Mouse (Mus musculus) embryonic facial prominence, embryonic 11.5 days (tissue): ENCODE measurements around the gene Drc1. TPM values are rescaled to one million over a fixed set of nuclear protein-coding genes. Genes with fewer than 3 reads are reported as not detected.

Source experiments
- ATAC-seq: fragments of 200-750 bp; cut with Nextera tagmentation; replicated peaks from 2 replicates; pipeline ENCODE4 v1.8.0; 2017; ENCODE audit warnings: low read depth; ENCODE audit not compliant: insufficient number of reproducible peaks, low FRiP score, low TSS enrichment
- DNase-seq: peaks from one replicate; pipeline ENCODE4 v3.0.0-alpha.2; 2015; ENCODE audit warnings: low spot score
- H3K27ac ChIP-seq: fragments of 300-500 bp; sonication (generic); replicated peaks from 2 replicates; pipeline ENCODE4 v1.5.1; 2014; ENCODE audit warnings: mild to moderate bottlenecking, low read depth, low read length, control low read depth
- H3K27me3 ChIP-seq: fragments of 300-500 bp; sonication (generic); 2 replicates; pipeline ENCODE4 v1.6.1; 2014; ENCODE audit warnings: mild to moderate bottlenecking, low read length, moderate library complexity, mixed read lengths; ENCODE audit not compliant: control insufficient read depth, insufficient read depth
- H3K36me3 ChIP-seq: fragments of 300-500 bp; sonication (generic); replicated peaks from 2 replicates; pipeline ENCODE4 v1.6.1; 2014; ENCODE audit warnings: low read depth, mild to moderate bottlenecking, low read length, moderate library complexity, mixed read lengths; ENCODE audit not compliant: control insufficient read depth, insufficient read depth
- H3K4me1 ChIP-seq: fragments of 300-500 bp; sonication (generic); 2 replicates; pipeline ENCODE4 v1.6.1; 2014; ENCODE audit warnings: low read length, mixed read lengths; ENCODE audit not compliant: control insufficient read depth, insufficient read depth
- H3K4me2 ChIP-seq: fragments of 300-500 bp; sonication (generic); 2 replicates; pipeline ENCODE4 v1.6.1; 2014; ENCODE audit warnings: low read depth, mild to moderate bottlenecking, control low read depth, low read length, moderate library complexity
- H3K4me3 ChIP-seq: fragments of 300-500 bp; sonication (generic); 2 replicates; pipeline ENCODE4 v1.5.1; 2014; ENCODE audit warnings: low read depth, low read length, control low read depth
- H3K9ac ChIP-seq: fragments of 300-500 bp; sonication (generic); replicated peaks from 2 replicates; pipeline ENCODE4 v1.6.1; 2014; ENCODE audit warnings: mild to moderate bottlenecking, control low read depth, low read length
- H3K9me3 ChIP-seq: fragments of 300-500 bp; sonication (generic); replicated peaks from 2 replicates; pipeline ENCODE4 v1.6.1; 2016; ENCODE audit warnings: mild to moderate bottlenecking, low read length, inconsistent platforms, mixed read lengths; ENCODE audit not compliant: control insufficient read depth
- WGBS: fragments of 180-500 bp; shearing (Covaris S2); extraction: QIAGEN DNeasy Blood & Tissue Kit; methylation state at CpG from one replicate; pipeline ENCODE4 v1.1.7; 2014; 5-methylcytosine and 5-hydroxymethylcytosine counted together
- polyA plus RNA-seq: library from polyadenylated mRNA; unstranded; fragments of >200 nt; fragmentation: Nextera tagmentation; extraction: Ambion mirVana; gene quantifications from 2 replicates; pipeline ENCODE4 v1.2.1, GENCODE M21; 2014

Drc1 gene
- polyA plus RNA-seq, 1 experiment from 2014 or later, result 0.21 TPM

DNA sequence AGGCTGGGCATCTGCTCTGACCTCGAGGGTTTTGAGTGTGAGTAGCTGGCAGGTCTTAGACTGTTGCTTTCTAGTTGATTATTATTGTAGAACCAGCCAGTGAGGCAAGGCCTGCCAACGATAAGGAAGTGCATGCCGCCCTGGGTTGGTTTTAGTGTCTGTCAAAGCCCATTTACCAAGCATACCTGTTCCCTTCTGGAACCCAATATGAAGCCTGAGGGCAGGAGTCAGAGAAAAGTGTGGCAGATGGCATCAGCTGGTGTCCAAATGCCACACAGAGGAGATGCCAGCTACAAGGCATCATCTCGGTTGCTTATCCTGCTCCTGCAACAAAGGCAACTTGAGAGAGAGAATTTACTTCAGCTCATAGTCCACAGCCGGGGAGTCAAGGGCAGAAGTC lies 59.6 kb downstream of the Drc1 start:
- Histone ChIP-seq H3K4me2 (no peak overlapping the region), H3K4me3 (no peak overlapping the region), H3K27ac (no peak overlapping the region), H3K9me3 (no peaks in the 10 kb centered on the region), H3K36me3 (no peaks in the 10 kb centered on the region), H3K9ac (no peak overlapping the region), H3K4me1 (no peaks in the 10 kb centered on the region; the same call in 1 of the 2 replicates), H3K27me3 (0 out of 2 replicates have a peak, but pooled peaks cover 2% of the 10 kb centered on the region)
- WGBS, result 79% methylated on average over 5 of the region's 5 CpGs
- no peak for DNase-seq
- no peak for ATAC-seq

DNA sequence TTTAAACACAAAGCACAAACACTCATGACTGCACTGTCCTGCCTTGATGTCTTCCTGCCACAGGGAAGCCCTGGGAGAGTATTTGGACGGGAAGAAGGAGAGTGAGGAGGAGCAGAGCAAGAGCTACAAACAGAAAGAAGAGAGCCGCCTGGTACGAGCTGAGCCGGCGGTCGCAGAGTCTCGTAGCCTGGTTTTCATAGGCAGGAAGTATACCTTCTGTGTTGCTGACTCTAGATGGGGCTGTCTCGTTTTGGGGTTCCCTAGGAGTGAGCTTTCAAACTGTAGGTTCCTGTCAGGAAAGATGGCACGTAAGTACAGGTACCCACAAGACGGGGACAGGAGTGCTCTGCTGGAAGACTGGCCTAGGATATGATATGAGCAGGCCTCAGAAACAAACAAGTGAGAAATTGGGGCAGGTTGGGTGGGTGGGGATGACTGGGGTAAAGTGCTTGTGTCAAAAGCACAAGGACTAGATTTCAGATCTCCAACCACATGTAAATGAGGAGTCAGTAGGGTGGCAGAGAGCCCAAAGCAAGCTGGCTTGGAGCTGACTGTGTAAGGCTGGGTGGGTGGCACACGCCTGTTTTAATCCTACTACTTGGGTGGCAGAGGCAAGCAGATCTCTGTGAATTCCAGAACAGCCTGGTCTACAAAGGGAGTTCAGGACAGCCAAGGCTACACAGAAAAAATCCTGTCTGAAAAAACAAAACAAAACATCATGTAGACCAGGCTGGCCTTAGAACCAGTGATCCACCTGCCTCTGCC lies 60.6 kb downstream of the Drc1 start:
- H3K9me3 ChIP-seq, result no peaks in the 10 kb centered on the region
- no peaks in the 10 kb centered on the region; the same call in 1 of the 2 replicates for H3K4me1 ChIP-seq
- no peak for DNase-seq
- H3K9ac ChIP-seq, result no peak overlapping the region
- WGBS, result 81% methylated on average over 11 of the region's 11 CpGs
- no peak overlapping the region for H3K4me2 ChIP-seq
- H3K27ac ChIP-seq, result no peak overlapping the region
- ATAC-seq, result no peak
- H3K27me3 ChIP-seq, result 0 out of 2 replicates have a peak, but pooled peaks cover 2% of the 10 kb centered on the region
- no peaks in the 10 kb centered on the region for H3K36me3 ChIP-seq
- no peak overlapping the region for H3K4me3 ChIP-seq

DNA sequence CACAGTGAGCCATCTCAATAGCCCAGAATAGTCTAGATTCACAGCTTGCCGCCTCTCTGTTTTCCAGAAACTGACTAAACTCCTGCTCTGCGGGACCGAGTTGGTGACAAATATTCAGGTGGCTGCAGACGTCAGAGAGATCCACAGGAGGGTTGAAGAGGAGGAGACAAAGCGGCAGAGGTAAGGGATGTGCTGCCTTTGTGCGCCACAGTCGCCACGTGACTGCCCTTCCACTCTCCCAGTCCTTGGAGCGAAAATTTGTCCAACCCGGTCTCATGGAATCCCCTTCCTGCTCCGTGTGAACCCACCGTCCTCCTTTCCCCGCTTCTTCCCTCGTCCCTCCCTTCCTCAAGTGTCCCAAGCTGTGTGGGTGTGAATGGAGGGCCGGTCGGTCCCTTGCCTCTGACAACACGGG lies 61.4 kb downstream of the Drc1 start:
- Histone ChIP-seq H3K4me2 (peak overlapping the region; percentile 41), H3K4me3 (peak overlapping the region; percentile 17; the same call in 1 of the 2 replicates), H3K9ac (0 out of 2 replicates have a peak overlapping the region, but pooled peaks have one; percentile 37), H3K9me3 (no peaks in the 10 kb centered on the region), H3K4me1 (no peaks in the 10 kb centered on the region; the same call in 1 of the 2 replicates), H3K36me3 (no peaks in the 10 kb centered on the region), H3K27ac (no peak overlapping the region), H3K27me3 (0 out of 2 replicates have a peak, but pooled peaks cover 2% of the 10 kb centered on the region)
- DNase-seq (peak; percentile 6), ATAC-seq (no peak)
- WGBS, result 6% methylated on average over 17 of the region's 17 CpGs

DNA sequence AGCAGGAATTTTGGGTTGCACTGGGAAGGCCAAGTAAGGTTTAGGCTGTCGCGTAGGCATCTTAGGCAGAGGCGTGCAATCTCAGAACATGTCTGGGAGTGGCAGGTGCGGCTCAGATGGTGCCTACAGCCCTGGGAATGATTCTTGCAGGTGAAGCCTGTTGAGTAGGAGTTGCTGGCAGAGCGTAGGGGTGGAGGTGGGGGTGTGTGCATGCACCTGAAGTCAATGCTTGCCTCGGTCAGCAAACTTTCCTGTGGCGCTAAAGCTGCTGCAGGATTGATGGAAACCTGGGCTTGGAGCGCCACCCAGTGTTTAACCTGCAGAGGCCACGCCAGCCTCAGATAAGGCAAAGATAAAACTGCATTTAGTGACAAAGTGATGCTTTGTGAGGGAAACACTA lies 61.9 kb downstream of the Drc1 start:
- DNase-seq (peak; percentile 81), ATAC-seq (no peak; the same call in 1 of the 2 replicates)
- 3% methylated on average over 9 of the region's 9 CpGs for WGBS
- Histone ChIP-seq H3K36me3 (no peaks in the 10 kb centered on the region), H3K9me3 (no peaks in the 10 kb centered on the region), H3K9ac (no peak overlapping the region), H3K27ac (no peak overlapping the region), H3K4me1 (no peaks in the 10 kb centered on the region; the same call in 1 of the 2 replicates), H3K4me2 (peak overlapping the region; percentile 41), H3K27me3 (0 out of 2 replicates have a peak, but pooled peaks cover 2% of the 10 kb centered on the region), H3K4me3 (peak overlapping the region; percentile 17; the same call in 1 of the 2 replicates)

DNA sequence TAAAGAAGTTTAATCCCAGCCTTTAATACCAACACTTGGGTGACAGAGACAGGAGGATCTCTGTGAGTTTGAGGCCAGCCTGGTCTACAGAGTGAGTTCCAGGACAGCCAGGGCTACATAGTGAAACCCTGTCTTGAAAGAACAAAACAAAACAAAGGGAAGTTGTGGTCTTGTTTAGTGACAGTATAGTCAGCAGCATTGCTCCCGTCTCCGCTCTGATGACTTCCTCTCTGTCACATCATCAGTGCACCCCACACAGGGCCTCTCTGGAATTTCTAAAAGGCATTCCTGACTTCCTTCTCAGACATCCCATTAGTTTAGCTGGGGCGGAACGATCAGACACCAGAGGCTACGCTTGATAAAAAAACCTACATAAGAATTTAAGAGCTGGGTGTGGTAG lies 62.7 kb downstream of the Drc1 start:
- H3K4me2 ChIP-seq, result no peak overlapping the region
- H3K9me3 ChIP-seq, result no peaks in the 10 kb centered on the region
- H3K9ac ChIP-seq, result no peak overlapping the region
- DNase-seq, result no peak
- H3K4me1 ChIP-seq, result no peaks in the 10 kb centered on the region; the same call in 1 of the 2 replicates
- no peak overlapping the region for H3K27ac ChIP-seq
- 79% methylated on average over 5 of the region's 5 CpGs for WGBS
- ATAC-seq, result no peak
- no peak overlapping the region for H3K4me3 ChIP-seq
- no peaks in the 10 kb centered on the region for H3K36me3 ChIP-seq
- 0 out of 2 replicates have a peak, but pooled peaks cover 2% of the 10 kb centered on the region for H3K27me3 ChIP-seq

DNA sequence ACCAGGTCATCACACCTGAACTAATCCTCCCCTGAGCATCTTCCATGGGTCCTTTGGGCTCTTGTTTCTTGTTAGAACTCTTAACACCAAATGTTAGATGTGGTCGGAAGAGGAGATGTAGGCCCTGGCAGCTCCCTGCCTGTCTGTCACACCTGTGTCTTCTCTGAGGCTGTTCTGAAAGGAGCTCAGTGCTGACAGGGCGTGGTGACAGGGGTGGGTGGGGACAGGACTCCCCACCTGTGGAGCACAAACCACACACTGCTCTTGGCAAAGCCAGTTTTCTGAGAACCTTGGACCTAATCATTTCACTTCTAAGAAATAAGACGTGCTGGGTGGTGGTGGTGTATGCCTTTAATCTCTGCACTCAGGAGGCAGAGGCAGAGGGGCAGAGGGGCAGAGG lies 72.4 kb downstream of the Drc1 start:
- H3K27me3 ChIP-seq, result no peaks in the 10 kb centered on the region
- ATAC-seq (no peak), DNase-seq (no peak)
- WGBS, result 63% methylated on average over 3 of the region's 3 CpGs
- H3K4me2 ChIP-seq, result no peak overlapping the region
- no peaks in the 10 kb centered on the region for H3K4me1 ChIP-seq
- H3K9ac ChIP-seq, result no peak overlapping the region
- no peaks in the 10 kb centered on the region for H3K9me3 ChIP-seq
- no peak overlapping the region for H3K27ac ChIP-seq
- H3K36me3 ChIP-seq, result no peaks in the 10 kb centered on the region
- no peak overlapping the region for H3K4me3 ChIP-seq

DNA sequence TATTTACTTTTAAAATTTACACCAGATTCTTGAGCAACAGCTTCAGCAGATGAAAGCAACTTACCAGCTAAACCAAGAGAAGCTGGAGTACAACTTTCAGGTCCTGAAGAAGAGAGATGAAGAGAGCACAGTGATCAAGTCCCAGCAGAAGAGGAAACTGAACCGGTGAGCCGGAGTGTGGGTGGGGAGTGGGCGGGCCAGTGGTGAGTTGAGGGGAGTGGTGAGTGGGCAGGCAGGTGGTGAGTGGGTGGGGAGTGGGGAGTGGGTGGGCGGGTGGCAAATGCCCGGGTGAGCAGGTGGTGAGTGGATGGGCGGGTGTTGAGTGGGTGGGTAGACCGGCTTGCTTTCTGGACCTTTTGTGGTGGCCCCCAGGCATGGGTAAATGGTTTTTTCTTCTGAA lies 73.9 kb downstream of the Drc1 start:
- no peak overlapping the region for H3K9ac ChIP-seq
- no peak overlapping the region for H3K27ac ChIP-seq
- H3K9me3 ChIP-seq, result no peaks in the 10 kb centered on the region
- H3K4me2 ChIP-seq, result no peak overlapping the region
- ATAC-seq (no peak), DNase-seq (no peak)
- H3K27me3 ChIP-seq, result no peaks in the 10 kb centered on the region
- H3K4me1 ChIP-seq, result no peaks in the 10 kb centered on the region
- H3K4me3 ChIP-seq, result no peak overlapping the region
- no peaks in the 10 kb centered on the region for H3K36me3 ChIP-seq
- 83% methylated on average over 7 of the region's 7 CpGs for WGBS

DNA sequence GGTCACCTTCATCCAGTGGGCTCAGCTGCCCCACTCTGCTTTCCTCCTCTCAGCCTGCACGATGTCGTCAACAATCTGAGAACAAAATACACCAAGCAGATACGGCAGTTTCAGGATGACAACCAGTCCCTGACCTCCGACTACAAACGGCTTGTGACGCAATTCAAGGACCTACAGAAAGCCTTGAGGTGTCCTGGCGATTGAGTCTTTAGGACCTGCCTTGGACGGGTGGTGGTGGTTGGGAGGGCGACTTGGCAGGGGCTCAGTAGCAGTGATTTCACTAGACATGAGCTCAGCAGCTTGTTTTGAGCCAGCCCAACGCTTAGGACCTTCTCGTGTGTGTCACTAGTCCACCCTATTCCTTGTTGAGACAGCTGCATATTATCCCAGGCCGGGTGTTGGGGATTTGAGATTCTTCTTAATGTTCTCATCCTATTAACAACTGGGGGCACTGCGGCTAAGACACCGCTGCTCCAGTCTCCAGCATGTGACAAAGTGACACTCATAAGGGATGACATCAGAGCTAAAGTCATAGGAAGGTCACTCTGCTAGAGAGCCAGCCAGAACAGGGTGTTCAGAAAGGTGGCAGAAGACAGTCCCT lies 74.5 kb downstream of the Drc1 start:
- DNase-seq (no peak), ATAC-seq (no peak)
- Histone ChIP-seq H3K27ac (no peak overlapping the region), H3K4me2 (no peak overlapping the region), H3K4me3 (no peak overlapping the region), H3K9ac (no peak overlapping the region), H3K4me1 (no peaks in the 10 kb centered on the region), H3K9me3 (no peaks in the 10 kb centered on the region), H3K27me3 (no peaks in the 10 kb centered on the region), H3K36me3 (no peaks in the 10 kb centered on the region)
- WGBS, result 81% methylated on average over 14 of the region's 14 CpGs
